Mouse (Mus musculus): ENCODE data around the gene St8sia2.
"Not testable (repeated sequence)": the region's sequence is repeated elsewhere in the genome, so short reads cannot be mapped to it uniquely, and the experiment has no call there.

St8sia2 gene

GRCm38 (mm10) chr7:73989366-73989765, 24.1 kb downstream of the St8sia2 start:
- no peak for DNase-seq (ENCODE audit: extremely low read depth, low read depth, low spot score)

DNA sequence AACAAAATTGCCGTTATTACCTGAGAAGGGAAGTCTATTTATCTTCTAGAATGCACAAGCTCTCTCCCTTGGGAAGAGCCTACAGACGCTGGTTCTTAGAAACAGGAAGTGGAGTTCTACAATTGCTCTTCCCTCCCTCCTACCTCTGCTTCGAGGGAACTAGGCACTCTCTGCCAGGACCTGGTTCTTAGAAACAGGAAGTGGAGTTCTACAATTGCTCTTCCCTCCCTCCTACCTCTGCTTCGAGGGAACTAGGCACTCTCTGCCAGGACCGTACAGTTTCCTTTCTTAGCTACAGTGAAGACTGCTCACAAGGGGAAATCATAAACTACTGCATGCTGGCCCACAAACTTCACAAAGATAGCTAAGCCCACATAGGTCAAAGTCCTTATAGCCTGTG, 41.3 kb downstream of the St8sia2 start:
- not testable (repeated sequence) for DNase-seq (ENCODE audit: extremely low read depth, low read depth, low spot score)

DNA sequence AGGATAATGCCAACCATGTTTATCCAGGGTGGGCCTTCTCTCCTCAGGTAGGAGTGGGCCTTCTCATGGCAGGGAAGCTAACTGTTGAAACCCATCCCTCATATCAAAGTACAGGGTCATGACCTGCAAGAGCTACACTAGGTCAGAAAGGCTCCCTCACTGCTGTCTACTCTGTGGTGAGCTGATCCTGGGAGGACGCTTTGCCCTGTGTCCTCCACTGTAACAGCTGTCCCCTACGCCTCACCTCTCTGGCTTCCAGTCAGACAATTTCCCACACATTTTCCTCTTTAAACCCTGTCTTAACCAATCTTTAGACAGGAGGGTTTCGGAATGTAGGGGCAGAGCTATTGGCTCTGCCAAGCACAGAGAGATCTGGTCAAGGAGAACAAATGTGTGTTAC, 48.3 kb downstream of the St8sia2 start:
- DNase-seq (ENCODE audit: extremely low read depth, low read depth, low spot score), result no peak

- DNase-seq (ENCODE audit: extremely low read depth, low read depth, low spot score), result no peak
Observed at GRCm38 (mm10) chr7:73962431-73962830, 51.1 kb downstream of the St8sia2 start.

DNA sequence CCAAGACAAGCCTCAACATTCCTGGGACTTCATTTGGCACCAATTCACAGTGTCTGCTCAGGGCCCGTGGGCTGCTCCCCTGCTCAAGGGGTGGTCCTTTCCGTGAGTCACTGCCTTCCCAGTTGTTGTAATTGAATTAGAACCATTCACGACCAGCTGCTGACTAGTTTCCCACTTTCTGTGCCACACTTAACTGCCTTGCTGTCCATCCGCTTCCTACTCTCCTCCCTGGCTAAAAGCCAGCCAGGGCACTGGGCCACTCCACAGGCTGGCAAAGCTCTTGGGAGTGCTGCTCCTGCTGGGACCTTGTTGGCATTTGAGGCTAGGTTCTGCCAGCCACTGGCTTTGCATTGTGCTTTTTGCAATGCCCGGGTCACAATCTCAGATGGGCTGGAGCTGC, 59.0 kb downstream of the St8sia2 start:
- no peak for DNase-seq (ENCODE audit: extremely low read depth, low read depth, low spot score)

- no peak for DNase-seq (ENCODE audit: extremely low read depth, low read depth, low spot score)
Observed at GRCm38 (mm10) chr7:73953131-73953530, 60.4 kb downstream of the St8sia2 start.

DNA sequence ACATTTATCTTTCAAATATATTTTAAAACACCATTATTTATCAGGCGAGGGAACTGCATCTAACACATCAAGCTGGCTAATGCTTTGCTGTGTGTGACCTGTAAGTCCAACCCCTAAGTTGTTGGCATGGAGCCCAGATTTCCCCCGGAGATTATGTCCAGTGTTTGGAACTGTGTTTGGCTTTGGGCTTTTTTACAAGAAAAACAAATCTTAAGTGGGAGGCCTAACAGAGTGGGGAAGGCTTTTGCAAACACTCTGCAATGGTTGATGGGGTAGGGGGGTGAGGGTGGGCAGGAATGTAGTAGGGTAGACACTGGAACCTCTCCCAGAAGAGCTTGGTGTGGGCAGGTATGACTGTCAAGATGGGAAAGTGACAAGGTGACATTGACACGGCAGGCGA, 71.8 kb downstream of the St8sia2 start:
- no peak for DNase-seq (ENCODE audit: extremely low read depth, low read depth, low spot score)

DNA sequence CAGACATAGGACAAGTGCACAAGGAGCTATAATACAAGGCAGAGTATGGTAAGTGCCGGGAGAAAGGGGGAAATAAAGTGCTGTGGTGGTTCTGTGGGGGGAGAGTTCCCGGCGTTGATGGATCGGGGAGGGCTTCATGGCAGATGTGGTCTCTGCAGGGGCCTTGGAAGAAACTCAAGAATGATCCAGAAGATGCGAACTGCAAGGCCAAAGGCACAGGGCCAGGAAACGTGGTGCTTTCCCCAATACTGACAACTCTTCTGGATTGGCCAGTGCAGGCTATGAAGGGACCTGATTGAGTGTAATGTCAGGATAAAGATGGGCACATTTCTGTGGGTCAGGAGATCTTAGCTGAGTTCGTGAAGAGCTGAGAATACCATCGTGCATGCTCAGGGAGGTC, 74.3 kb downstream of the St8sia2 start:
- DNase-seq (ENCODE audit: extremely low read depth, low read depth, low spot score), result no peak

- no peak for DNase-seq (ENCODE audit: extremely low read depth, low read depth, low spot score)
Observed at GRCm38 (mm10) chr7:73938046-73938810, 75.3 kb downstream of the St8sia2 start.

DNA sequence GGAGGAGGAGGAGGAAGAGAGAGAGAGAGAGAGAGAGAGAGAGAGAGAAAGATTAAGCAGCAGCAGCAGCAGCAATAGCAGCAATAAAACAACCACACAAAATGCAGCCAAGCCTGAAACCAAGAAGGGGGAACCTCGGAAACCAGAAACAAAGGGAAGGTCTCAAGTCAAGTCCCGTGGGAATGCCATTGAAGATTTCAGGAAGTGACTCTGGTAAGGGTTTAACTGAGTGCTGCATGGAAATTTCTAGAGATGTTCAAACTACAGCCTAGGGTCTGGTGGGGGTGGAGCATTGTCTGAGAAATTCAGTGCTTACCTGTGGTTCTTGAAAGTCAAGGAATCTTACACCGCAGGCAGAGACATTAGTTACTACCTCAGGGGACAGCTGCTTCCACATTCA, 77.4 kb downstream of the St8sia2 start:
- no peak for DNase-seq (ENCODE audit: extremely low read depth, low read depth, low spot score)

GRCm38 (mm10) chr7:73935703-73936102, 77.8 kb downstream of the St8sia2 start:
- DNase-seq (ENCODE audit: extremely low read depth, low read depth, low spot score), result no peak

DNA sequence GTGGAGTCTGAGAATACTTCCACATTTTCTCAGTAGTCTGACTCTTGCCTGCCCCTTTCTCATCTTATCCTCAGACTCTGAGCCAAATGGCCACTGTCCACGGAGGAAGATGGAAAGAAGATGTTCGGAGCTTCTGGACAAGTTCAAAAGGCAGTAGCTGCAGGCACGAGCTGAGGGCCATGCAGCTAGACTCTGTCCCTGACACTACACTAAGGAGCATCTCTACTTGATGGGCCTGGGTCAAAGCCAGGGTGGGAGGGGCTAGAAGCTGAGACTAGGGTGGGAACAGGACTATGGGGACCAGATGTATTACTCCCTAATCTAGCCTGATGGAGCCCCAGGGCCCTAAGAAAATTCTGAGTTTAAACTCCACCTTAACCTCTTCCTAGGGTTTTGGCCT, 80.5 kb downstream of the St8sia2 start:
- no peak for DNase-seq (ENCODE audit: extremely low read depth, low read depth, low spot score)

DNA sequence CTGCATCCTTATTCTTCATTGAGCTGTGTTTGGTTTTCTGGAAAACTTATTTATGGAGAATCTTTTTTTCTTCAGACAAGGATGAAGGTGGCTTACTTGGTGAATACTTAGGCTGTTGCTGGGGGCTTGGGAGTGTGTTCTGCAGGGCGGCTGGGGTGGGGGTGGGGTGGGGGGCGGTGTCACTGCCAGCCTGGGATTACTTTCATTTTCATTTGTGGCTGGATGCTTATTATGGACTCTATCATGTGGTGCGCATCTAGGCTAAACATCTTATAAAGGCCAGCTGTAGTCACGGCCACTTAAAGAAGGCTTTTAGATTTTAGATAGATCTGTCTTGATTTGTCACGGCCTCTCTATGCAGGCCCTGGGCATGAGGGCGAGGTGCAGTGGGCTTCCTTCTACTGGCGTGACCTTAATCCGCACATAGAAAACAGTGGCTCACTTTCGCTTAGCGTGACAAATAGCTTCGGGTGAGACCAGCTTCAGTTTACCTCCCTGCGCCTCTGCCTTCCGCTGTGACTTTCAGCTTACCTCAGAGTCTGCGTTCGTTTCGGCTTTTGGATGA, 92.5 kb downstream of the St8sia2 start:
- DNase-seq (ENCODE audit: extremely low read depth, low read depth, low spot score), result no peak

GRCm38 (mm10) chr7:73917633-73918311, 95.7 kb downstream of the St8sia2 start:
- no peak for DNase-seq (ENCODE audit: extremely low read depth, low read depth, low spot score)

DNA sequence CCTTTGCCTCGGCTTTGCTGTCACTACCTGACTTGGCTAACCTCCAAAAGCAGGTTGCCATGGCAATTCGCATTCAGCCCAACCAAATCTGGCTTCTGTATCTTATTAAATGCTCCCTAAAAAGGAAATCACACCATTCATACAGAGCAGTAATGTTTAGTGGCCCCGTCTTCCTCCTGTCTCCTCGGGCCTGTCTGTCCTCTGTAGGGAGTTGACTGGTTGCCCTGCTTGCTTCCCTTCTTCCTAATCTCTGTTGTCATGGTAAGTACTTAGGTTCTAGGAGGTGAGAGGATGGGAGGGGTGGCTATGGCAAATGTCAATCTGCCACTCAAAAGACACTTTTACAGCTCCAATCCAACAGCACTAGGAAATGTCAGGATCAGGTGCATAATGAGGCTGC, 101.6 kb downstream of the St8sia2 start:
- DNase-seq (ENCODE audit: extremely low read depth, low read depth, low spot score), result no peak

DNA sequence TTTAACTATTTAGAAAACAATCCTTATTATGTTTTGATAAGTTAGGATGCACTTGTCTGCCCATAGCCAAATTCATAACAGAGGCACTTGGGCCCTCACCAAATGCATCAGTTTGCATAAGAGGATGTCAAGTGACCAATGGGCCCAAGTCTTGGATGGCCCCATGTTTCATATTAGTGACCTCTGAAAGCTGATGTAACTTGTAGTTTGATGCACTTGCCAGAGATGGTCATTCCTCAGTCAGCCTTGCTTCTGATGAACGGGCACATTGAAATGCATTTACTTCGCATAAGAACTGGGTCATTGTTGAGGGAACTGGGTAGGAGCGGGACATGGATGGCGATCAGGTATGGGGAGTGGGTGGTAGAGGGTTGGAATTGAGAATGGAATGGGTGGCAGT, 102.6 kb downstream of the St8sia2 start:
- DNase-seq (ENCODE audit: extremely low read depth, low read depth, low spot score), result no peak

DNA sequence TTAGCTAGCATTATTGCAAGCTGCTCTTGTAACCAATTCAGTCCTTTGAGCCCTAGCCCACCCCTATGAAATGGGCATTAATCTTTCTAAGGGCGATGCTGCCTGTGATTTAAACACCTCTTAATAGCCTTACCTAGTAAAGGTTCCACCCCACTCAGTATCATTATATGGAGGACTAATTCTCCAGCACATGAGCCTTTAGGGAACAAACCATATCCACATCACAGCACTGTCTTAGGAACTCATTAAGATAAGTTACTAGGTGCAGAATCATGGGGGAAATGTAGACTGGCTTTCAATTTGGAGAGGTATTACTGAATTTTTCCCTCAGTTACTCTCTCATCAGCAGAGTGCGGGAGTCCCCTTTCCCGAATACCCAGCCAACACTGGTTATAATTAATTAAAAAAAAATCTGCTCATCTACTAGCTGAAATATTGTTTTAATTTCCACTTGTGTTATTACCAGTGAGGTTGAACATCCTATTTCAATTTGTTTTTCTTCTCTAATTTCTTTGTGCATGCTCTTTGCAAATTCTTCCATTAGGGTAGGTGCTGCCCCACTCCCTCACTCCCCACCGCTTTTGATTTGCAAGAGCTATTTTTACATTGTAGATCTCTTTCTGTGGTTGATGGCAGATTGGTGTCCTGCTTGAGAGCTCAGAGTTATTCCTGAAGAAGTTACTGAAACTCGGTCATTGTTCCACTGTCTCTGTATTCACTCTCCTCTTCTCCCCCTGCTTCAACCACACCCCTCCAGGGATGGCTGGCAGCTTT, 103.9 kb downstream of the St8sia2 start:
- no peak for DNase-seq (ENCODE audit: extremely low read depth, low read depth, low spot score)

DNA sequence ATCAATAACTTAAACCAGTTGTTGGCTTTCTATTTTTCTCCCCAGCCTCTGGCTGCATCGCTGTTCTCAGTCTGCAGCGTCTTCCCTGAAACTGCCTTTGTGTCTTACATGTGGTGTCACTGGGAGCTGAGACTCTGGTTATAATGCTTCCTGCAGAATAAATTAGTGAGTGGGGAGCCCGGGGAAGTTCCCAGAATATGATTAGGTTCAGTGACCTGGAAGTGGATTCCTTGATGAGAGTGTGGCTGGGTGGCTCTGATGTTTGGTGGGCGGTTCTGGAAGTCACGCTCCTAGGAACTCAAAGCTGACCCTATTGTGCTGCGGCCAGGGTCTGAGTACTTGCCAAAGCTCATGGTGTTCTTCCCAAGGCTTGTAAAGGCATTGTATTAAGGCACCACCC, 119.0 kb downstream of the St8sia2 start:
- no peak for DNase-seq (ENCODE audit: extremely low read depth, low read depth, low spot score)

DNA sequence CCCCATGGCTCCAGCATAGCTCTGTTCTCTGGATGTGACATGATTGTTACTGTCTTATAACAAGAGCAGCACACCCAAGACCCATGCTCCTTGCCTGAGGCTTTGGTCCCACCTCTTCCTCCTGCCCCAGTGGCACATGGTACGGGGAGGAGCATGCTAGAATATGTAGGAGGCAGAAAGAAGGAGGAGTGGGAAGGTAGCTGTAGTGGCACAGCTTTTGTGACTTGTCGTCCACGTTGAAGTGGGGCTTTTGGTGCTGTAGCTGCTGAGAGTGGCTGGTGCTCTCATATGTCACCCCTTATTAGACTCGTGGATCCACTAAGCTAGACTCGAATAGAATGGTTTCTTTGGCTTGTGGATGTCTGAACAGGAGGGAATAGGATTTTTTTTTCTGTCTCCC, 121.7 kb downstream of the St8sia2 start:
- no peak for DNase-seq (ENCODE audit: extremely low read depth, low read depth, low spot score)

DNA sequence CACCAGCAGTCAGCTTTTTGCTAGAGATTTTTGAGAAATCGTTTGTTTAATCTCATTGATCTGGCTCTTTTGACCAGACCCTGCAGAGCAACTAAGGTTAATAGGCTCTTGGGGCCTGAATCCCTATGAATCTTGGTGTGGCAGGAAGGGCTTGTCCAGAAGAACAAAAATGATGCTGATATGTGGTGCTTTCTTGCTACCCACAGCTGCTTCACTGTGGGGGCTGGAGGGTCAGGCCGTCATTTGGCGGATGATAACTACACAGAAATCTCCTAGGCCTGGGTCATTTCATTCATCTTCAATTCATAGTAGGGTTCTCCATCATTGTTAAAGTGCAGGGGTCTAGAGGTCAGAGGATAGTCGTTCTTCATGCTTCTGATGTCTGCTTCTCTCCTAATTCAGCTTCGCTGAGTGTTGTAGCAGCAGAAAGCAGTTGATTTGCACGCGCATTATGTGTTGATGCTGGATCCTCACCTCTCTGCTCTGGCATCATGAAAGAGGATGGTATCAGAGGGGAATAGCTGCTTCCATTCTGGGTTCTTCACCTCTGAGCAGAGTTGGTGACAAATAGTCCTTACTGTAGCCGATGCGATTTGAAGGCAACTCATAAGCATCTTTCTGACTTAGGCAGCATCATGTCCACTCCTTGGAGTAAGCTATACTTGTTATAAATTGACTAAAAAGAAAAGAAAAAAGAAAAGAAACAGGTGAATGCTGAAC, 122.4 kb downstream of the St8sia2 start:
- no peak for DNase-seq (ENCODE audit: extremely low read depth, low read depth, low spot score)

DNA sequence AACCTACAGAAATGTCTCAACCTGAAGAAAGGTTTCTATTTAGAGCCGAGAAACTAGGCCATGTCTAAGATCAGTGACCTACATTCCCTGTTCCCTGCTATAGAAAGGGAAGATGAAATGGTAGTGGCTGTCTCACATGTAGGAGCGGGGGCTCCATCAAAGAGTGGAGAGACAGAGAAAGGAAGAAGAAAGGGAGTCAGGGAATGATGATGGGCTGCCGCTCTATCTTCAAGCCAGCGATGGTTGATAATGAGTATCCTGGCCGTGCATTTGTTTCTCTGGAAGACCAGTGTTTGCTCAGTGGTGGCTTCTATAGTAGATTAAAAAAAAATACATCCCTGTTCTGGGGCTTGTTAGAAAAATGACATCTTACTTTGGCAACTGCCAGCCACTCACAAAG, 123.0 kb downstream of the St8sia2 start:
- no peak for DNase-seq (ENCODE audit: extremely low read depth, low read depth, low spot score)
